Mouse (Mus musculus) thymus, adult 2 months (tissue): ENCODE measurements around the gene Impdh1. TPM values are rescaled to one million over a fixed set of nuclear protein-coding genes. Genes with fewer than 3 reads are reported as not detected.
A peak's percentile ranks its signal among the peaks of the same experiment; 100 is the strongest.

Experiments
- DNase-seq: peaks from one replicate; pipeline ENCODE4 v3.0.0; 2021
- H3K27ac ChIP-seq: fragments of 200-500 bp; 2 replicates; pipeline ENCODE4 v1.5.1; 2012; ENCODE audit warnings: low read length, control low read depth; ENCODE audit not compliant: control insufficient read depth, insufficient read depth
- H3K27me3 ChIP-seq: fragments of 200-500 bp; 2 replicates; pipeline ENCODE4 v1.6.1; 2012; ENCODE audit warnings: mild to moderate bottlenecking, low read length, moderate library complexity, mixed read lengths; ENCODE audit not compliant: control insufficient read depth, insufficient read depth
- H3K36me3 ChIP-seq: fragments of 200-500 bp; 2 replicates; pipeline ENCODE4 v1.6.1; 2012; ENCODE audit warnings: mild to moderate bottlenecking, low read length, moderate library complexity; ENCODE audit not compliant: control insufficient read depth, insufficient read depth
- H3K4me1 ChIP-seq: fragments of 200-500 bp; replicated peaks from 2 replicates; pipeline ENCODE4 v1.6.1; 2012; ENCODE audit warnings: low read length; ENCODE audit not compliant: control insufficient read depth, insufficient read depth
- H3K4me3 ChIP-seq: fragments of 200-500 bp; 2 replicates; pipeline ENCODE4 v1.5.1; 2012; ENCODE audit warnings: mild to moderate bottlenecking, low read length, control low read depth, moderate library complexity; ENCODE audit not compliant: control insufficient read depth, insufficient read depth
- CTCF ChIP-seq: fragments of 200-500 bp; IDR thresholded peaks from 2 replicates; pipeline ENCODE4 v1.5.1; 2012; ENCODE audit warnings: mild to moderate bottlenecking, control low read depth, low read length, moderate library complexity, borderline replicate concordance; ENCODE audit not compliant: control insufficient read depth, poor library complexity, insufficient read depth; ENCODE audit errors: extremely low read depth
- POLR2A ChIP-seq: fragments of 200-500 bp; IDR thresholded peaks from 2 replicates; pipeline ENCODE4 v1.6.1; 2012; ENCODE audit warnings: mild to moderate bottlenecking, low read length, control low read depth, moderate library complexity; ENCODE audit not compliant: control insufficient read depth, poor library complexity, insufficient read depth; ENCODE audit errors: extremely low read depth
- WGBS: fragments of 180-500 bp; shearing (Covaris S2); methylation state at CpG from one replicate; pipeline ENCODE4 v1.1.7; 2018; 5-methylcytosine and 5-hydroxymethylcytosine counted together
- polyA plus RNA-seq: library from polyadenylated mRNA; depleted of rRNA; stranded (reverse); fragments of >200 nt; gene quantifications from 2 replicates; pipeline ENCODE4 v1.2.3, GENCODE M21; 2012

Gene Impdh1
- polyA plus RNA-seq, 1 experiment: 323 TPM

- TF ChIP-seq CTCF (no peak), POLR2A (no peak)
- Histone ChIP-seq H3K4me3 (no peak overlapping the region), H3K27ac (no peak overlapping the region), H3K36me3 (peaks cover 58% of the 10 kb centered on the region), H3K4me1 (peaks cover 8% of the 10 kb centered on the region), H3K27me3 (no peaks in the 10 kb centered on the region)
- no peak for DNase-seq
- WGBS: 96% methylated on average over 10 of the region's 10 CpGs
These were observed 10.2 kb downstream of the Impdh1 start for GRCm38 (mm10) chr6:29206006-29206405.

- TF ChIP-seq POLR2A (no peak), CTCF (peak; percentile 86; the same call in 1 of the 2 replicates)
- Histone ChIP-seq H3K4me1 (0 out of 2 replicates have a peak, but pooled peaks cover under 1% of the 10 kb centered on the region), H3K4me3 (no peak overlapping the region), H3K36me3 (peaks cover 60% of the 10 kb centered on the region), H3K27me3 (no peaks in the 10 kb centered on the region), H3K27ac (no peak overlapping the region)
- WGBS: 85% methylated on average over 15 of the region's 15 CpGs
- peak; percentile 63 for DNase-seq
These were observed 11.1 kb downstream of the Impdh1 start for GRCm38 (mm10) chr6:29204932-29205614.

GRCm38 (mm10) chr6:29203861-29204585, 12.1 kb downstream of the Impdh1 start:
- no peak for TF ChIP-seq CTCF
- TF ChIP-seq POLR2A: no peak
- no peak for DNase-seq
- no peak overlapping the region for H3K27ac ChIP-seq
- H3K27me3 ChIP-seq: no peaks in the 10 kb centered on the region
- WGBS: 96% methylated on average over 6 of the region's 6 CpGs
- no peak overlapping the region for H3K4me3 ChIP-seq
- H3K36me3 ChIP-seq: peaks cover 60% of the 10 kb centered on the region
- H3K4me1 ChIP-seq: no peaks in the 10 kb centered on the region

- H3K36me3 ChIP-seq: peaks cover 54% of the 10 kb centered on the region
- no peak for DNase-seq
- peaks cover 7% of the 10 kb centered on the region; the same call in 1 of the 2 replicates for H3K4me1 ChIP-seq
- no peaks in the 10 kb centered on the region for H3K27me3 ChIP-seq
- no peak overlapping the region for H3K27ac ChIP-seq
- TF ChIP-seq POLR2A (no peak), CTCF (no peak)
- H3K4me3 ChIP-seq: no peak overlapping the region
- WGBS: 98% methylated on average over 13 of the region's 13 CpGs
These were observed 13.1 kb downstream of the Impdh1 start for GRCm38 (mm10) chr6:29203096-29203495.

- no peak for TF ChIP-seq CTCF
- no peak for TF ChIP-seq POLR2A
- Histone ChIP-seq H3K4me1 (peaks cover 7% of the 10 kb centered on the region; the same call in 1 of the 2 replicates), H3K4me3 (no peak overlapping the region), H3K27ac (no peak overlapping the region), H3K36me3 (peaks cover 51% of the 10 kb centered on the region), H3K27me3 (no peaks in the 10 kb centered on the region)
- DNase-seq: no peak
- 91% methylated on average over 8 of the region's 8 CpGs for WGBS
These were observed 14.2 kb downstream of the Impdh1 start for GRCm38 (mm10) chr6:29201988-29202387.

- WGBS: 83% methylated on average over 5 of the region's 5 CpGs
- Histone ChIP-seq H3K4me1 (peaks cover 7% of the 10 kb centered on the region; the same call in 1 of the 2 replicates), H3K27me3 (no peaks in the 10 kb centered on the region), H3K27ac (no peak overlapping the region), H3K36me3 (peaks cover 45% of the 10 kb centered on the region), H3K4me3 (no peak overlapping the region)
- TF ChIP-seq CTCF (no peak), POLR2A (no peak)
- no peak for DNase-seq
These were observed 14.8 kb downstream of the Impdh1 start for GRCm38 (mm10) chr6:29201341-29201740.
